ENCODE assay signal across 12 mouse cellular contexts in genomic region chr15:89353837-89354236, GRCm38 (mm10). TPM values are rescaled to one million over a fixed set of nuclear protein-coding genes. Genes with fewer than 3 reads are reported as not detected.
DNase-seq lines count a peak whose midpoint lies in the region; ATAC-seq and TF ChIP-seq lines count a peak whose summit lies in the region.
"Had no signal": no experiment of that assay in that cellular context is flagged by ENCODE, and none has a peak within 500 bp of the region (broad histone marks: within the 10 kb centered on the region; RNA-seq: fewer than 3 reads in every experiment).

No protein-coding gene starts in this region.

- H3K4me2 ChIP-seq in hindbrain, postnatal 0 days (ENCODE audit: low read depth, low read length), result no peak overlapping the region
- peak overlapping the region; percentile 79 for H3K4me2 ChIP-seq in neural tube, embryonic 12.5 days (replicated peaks)
- H3K4me2 ChIP-seq in limb, embryonic 12.5 days, result peak overlapping the region; percentile 86; the same call in 1 of the 2 replicates

- peaks cover 59% of the 10 kb centered on the region for H3K36me3 ChIP-seq in hindbrain, embryonic 10.5 days
- H3K36me3 ChIP-seq in hindbrain, postnatal 0 days (ENCODE audit: insufficient read depth, low read length), result peaks cover 32% of the 10 kb centered on the region
- H3K36me3 ChIP-seq in neural tube, embryonic 12.5 days, result peaks cover 43% of the 10 kb centered on the region
- H3K36me3 ChIP-seq in limb, embryonic 12.5 days, result peaks cover 45% of the 10 kb centered on the region

- H3K9me3 ChIP-seq in hindbrain, embryonic 10.5 days, result no peaks in the 10 kb centered on the region
- H3K9me3 ChIP-seq in hindbrain, postnatal 0 days (ENCODE audit: low read length), result no peaks in the 10 kb centered on the region
- no peaks in the 10 kb centered on the region for H3K9me3 ChIP-seq in neural tube, embryonic 12.5 days
- no peaks in the 10 kb centered on the region for H3K9me3 ChIP-seq in limb, embryonic 12.5 days

- DNase-seq in hindbrain, embryonic 10.5 days (ENCODE audit: low spot score), result no peak
- no peak for DNase-seq in hindbrain, postnatal 0 days (ENCODE audit: low spot score)
- DNase-seq in neural tube, embryonic 10.5 days (ENCODE audit: extremely low spot score, low spot score), result no peak
- no peak for DNase-seq in T-cell, adult 2 months (ENCODE audit: low spot score)
- no peak for DNase-seq in c-Kit-positive CD71-positive TER-119-positive erythroid progenitor cells, embryonic 14.5 days (ENCODE audit: low spot score)
- DNase-seq: adrenal gland, postnatal 36 days; lung, postnatal 36 days had no signal

- no peak for TF ChIP-seq CTCF in hindbrain, postnatal 0 days (IDR thresholded peaks at IDR 0.05; ENCODE audit: low read depth)

- ATAC-seq in hindbrain, postnatal 0 days, result no peak
- ATAC-seq in neural tube, embryonic 12.5 days (ENCODE audit: low FRiP score, low read depth), result no peak
- ATAC-seq in limb, embryonic 12.5 days (ENCODE audit: insufficient number of reproducible peaks, insufficient read depth, low FRiP score, low TSS enrichment, low read depth), result no peak
- ATAC-seq: inflammation-experienced regulatory T-cells, adult 6 months had no signal

- H3K4me3 ChIP-seq in hindbrain, embryonic 10.5 days, result peak overlapping the region; percentile 89
- H3K4me3 ChIP-seq in hindbrain, postnatal 0 days (ENCODE audit: low read length), result no peak overlapping the region
- 0 out of 2 replicates have a peak overlapping the region, but pooled peaks have one; percentile 78 for H3K4me3 ChIP-seq in neural tube, embryonic 12.5 days
- H3K4me3 ChIP-seq in limb, embryonic 12.5 days (replicated peaks), result 0 out of 2 replicates have a peak overlapping the region, but pooled peaks have one; percentile 82

- H3K4me1 ChIP-seq in hindbrain, embryonic 10.5 days (replicated peaks), result peaks cover 34% of the 10 kb centered on the region
- peaks cover 14% of the 10 kb centered on the region for H3K4me1 ChIP-seq in hindbrain, postnatal 0 days (ENCODE audit: insufficient read depth, low read length)
- H3K4me1 ChIP-seq in neural tube, embryonic 12.5 days, result peaks cover 19% of the 10 kb centered on the region
- peaks cover 21% of the 10 kb centered on the region for H3K4me1 ChIP-seq in limb, embryonic 12.5 days (replicated peaks)

- WGBS in hindbrain, embryonic 10.5 days, result 94% methylated on average over 16 of the region's 16 CpGs
- 96% methylated on average over 16 of the region's 16 CpGs for whole genome bisulfite sequencing in hindbrain, postnatal 0 days
- WGBS in neural tube, embryonic 12.5 days, result 94% methylated on average over 16 of the region's 16 CpGs
- WGBS in limb, embryonic 12.5 days, result 95% methylated on average over 16 of the region's 16 CpGs

- H3K27me3 ChIP-seq in hindbrain, embryonic 10.5 days (ENCODE audit: insufficient read depth, poor library complexity, severe bottlenecking), result no peaks in the 10 kb centered on the region
- H3K27me3 ChIP-seq in hindbrain, postnatal 0 days (ENCODE audit: insufficient read depth, low read length), result no peaks in the 10 kb centered on the region
- no peaks in the 10 kb centered on the region for H3K27me3 ChIP-seq in neural tube, embryonic 12.5 days (replicated peaks)
- H3K27me3 ChIP-seq in limb, embryonic 12.5 days, result no peaks in the 10 kb centered on the region

- H3K9ac ChIP-seq in hindbrain, postnatal 0 days (replicated peaks; ENCODE audit: low read length), result no peak overlapping the region; the same call in 1 of the 2 replicates
- H3K9ac ChIP-seq in neural tube, embryonic 12.5 days, result no peak overlapping the region
- peak overlapping the region; percentile 89; the same call in 1 of the 2 replicates for H3K9ac ChIP-seq in limb, embryonic 12.5 days (replicated peaks)

- H3K27ac ChIP-seq in hindbrain, embryonic 10.5 days, result no peak overlapping the region
- H3K27ac ChIP-seq in hindbrain, postnatal 0 days, result no peak overlapping the region
- H3K27ac ChIP-seq in neural tube, embryonic 12.5 days, result no peak overlapping the region
- no peak overlapping the region for H3K27ac ChIP-seq in limb, embryonic 12.5 days

RNA-seq across cellular contexts. Expression of gene Lmf2, which starts 1.6 kb away (rescaled TPM):
- polyA plus RNA-seq in hindbrain, embryonic 10.5 days (2016; fragmentation: Nextera tagmentation; extraction: Ambion mirVana), result 49.2 and 52.0 TPM in 2 replicates
- total RNA-seq in hindbrain, postnatal 0 days (2014; rRNA removed), result 24.9 and 26.2 TPM in 2 replicates
- 30.2 and 34.5 TPM in 2 replicates for polyA plus RNA-seq in hindbrain, postnatal 0 days (2015; fragmentation: Nextera tagmentation; extraction: Ambion mirVana)
- 38.8 and 42.2 TPM in 2 replicates for polyA plus RNA-seq in neural tube, embryonic 12.5 days (2016; fragmentation: Nextera tagmentation; extraction: Ambion mirVana)
- 43.3 and 47.4 TPM in 2 replicates for polyA plus RNA-seq in limb, embryonic 12.5 days (2016; fragmentation: Nextera tagmentation; extraction: Ambion mirVana)

RNA-seq across cellular contexts. Expression of gene Ncaph2, which starts 1.7 kb away (rescaled TPM):
- 187 and 194 TPM in 2 replicates for polyA plus RNA-seq in hindbrain, embryonic 10.5 days (2016; fragmentation: Nextera tagmentation; extraction: Ambion mirVana)
- total RNA-seq in hindbrain, postnatal 0 days (2014; rRNA removed), result 79.1 and 106 TPM in 2 replicates
- polyA plus RNA-seq in hindbrain, postnatal 0 days (2015; fragmentation: Nextera tagmentation; extraction: Ambion mirVana), result 97.1 and 99.1 TPM in 2 replicates
- polyA plus RNA-seq in neural tube, embryonic 12.5 days (2016; fragmentation: Nextera tagmentation; extraction: Ambion mirVana), result 133 and 139 TPM in 2 replicates
- 175 and 183 TPM in 2 replicates for polyA plus RNA-seq in limb, embryonic 12.5 days (2016; fragmentation: Nextera tagmentation; extraction: Ambion mirVana)

RNA-seq across cellular contexts. Expression of gene Miox, which starts 19.6 kb away (rescaled TPM):
- not detected in 2 replicates for polyA plus RNA-seq in hindbrain, embryonic 10.5 days (2016; fragmentation: Nextera tagmentation; extraction: Ambion mirVana)
- not detected in 2 replicates for total RNA-seq in hindbrain, postnatal 0 days (2014; rRNA removed)
- polyA plus RNA-seq in hindbrain, postnatal 0 days (2015; fragmentation: Nextera tagmentation; extraction: Ambion mirVana), result not detected in 2 replicates
- polyA plus RNA-seq in neural tube, embryonic 12.5 days (2016; fragmentation: Nextera tagmentation; extraction: Ambion mirVana), result not detected in 2 replicates
- polyA plus RNA-seq in limb, embryonic 12.5 days (2016; fragmentation: Nextera tagmentation; extraction: Ambion mirVana), result not detected in 2 replicates
- total RNA-seq: adrenal gland, postnatal 36 days; common myeloid progenitor, adult 5-6 weeks; layer of hippocampus, postnatal 25 days had no signal
- polyA plus RNA-seq: inflammation-experienced regulatory T-cells, adult 6 months had no signal

RNA-seq across cellular contexts. Expression of gene Sco2, which starts 19.8 kb away (rescaled TPM):
- 6.9 and 8.3 TPM in 2 replicates for polyA plus RNA-seq in hindbrain, embryonic 10.5 days (2016; fragmentation: Nextera tagmentation; extraction: Ambion mirVana)
- 28.5 and 52.6 TPM in 2 replicates for total RNA-seq in hindbrain, postnatal 0 days (2014; rRNA removed)
- polyA plus RNA-seq in hindbrain, postnatal 0 days (2015; fragmentation: Nextera tagmentation; extraction: Ambion mirVana), result 22.9 and 24.3 TPM in 2 replicates
- polyA plus RNA-seq in neural tube, embryonic 12.5 days (2016; fragmentation: Nextera tagmentation; extraction: Ambion mirVana), result 7.8 and 8.8 TPM in 2 replicates
- polyA plus RNA-seq in limb, embryonic 12.5 days (2016; fragmentation: Nextera tagmentation; extraction: Ambion mirVana), result 4.2 and 5.3 TPM in 2 replicates

RNA-seq across cellular contexts. Expression of gene Tymp, which starts 23.0 kb away (rescaled TPM):
- polyA plus RNA-seq in hindbrain, embryonic 10.5 days (2016; fragmentation: Nextera tagmentation; extraction: Ambion mirVana), result 1.3 and 2.1 TPM in 2 replicates
- 7.8 and 8.9 TPM in 2 replicates for total RNA-seq in hindbrain, postnatal 0 days (2014; rRNA removed)
- 3.6 and 3.9 TPM in 2 replicates for polyA plus RNA-seq in hindbrain, postnatal 0 days (2015; fragmentation: Nextera tagmentation; extraction: Ambion mirVana)
- 1.6 and 1.7 TPM in 2 replicates for polyA plus RNA-seq in neural tube, embryonic 12.5 days (2016; fragmentation: Nextera tagmentation; extraction: Ambion mirVana)
- polyA plus RNA-seq in limb, embryonic 12.5 days (2016; fragmentation: Nextera tagmentation; extraction: Ambion mirVana), result 1.5 TPM in 2 replicates
